Mouse (Mus musculus) right cerebral cortex, adult 18-20 months (tissue): Measurements from ENCODE around the gene Tmub2.
A peak's percentile ranks its signal among the peaks of the same experiment; 100 is the strongest.
"Not testable (repeated sequence)": the region's sequence is repeated elsewhere in the genome, so short reads cannot be mapped to it uniquely, and the experiment has no call there.

Source experiments
- DNase-seq: peaks from one replicate; pipeline ENCODE4 v3.0.0; 2022; ENCODE audit warnings: mixed read lengths

The Tmub2 gene

GRCm38 (mm10) chr11:102279595-102279994 lies 5.1 kb upstream of the Tmub2 start:
- DNase-seq: no peak

GRCm38 (mm10) chr11:102280267-102280666 lies 4.5 kb upstream of the Tmub2 start:
- not testable (repeated sequence) for DNase-seq

- no peak for DNase-seq
Observed at GRCm38 (mm10) chr11:102283922-102284321, 809 bp upstream of the Tmub2 start.

- DNase-seq: no peak
Observed at GRCm38 (mm10) chr11:102285095-102285834, 534 bp downstream of the Tmub2 start.

- no peak for DNase-seq
Observed at GRCm38 (mm10) chr11:102287485-102287884, 2.8 kb downstream of the Tmub2 start.

GRCm38 (mm10) chr11:102288027-102288804 lies 3.5 kb downstream of the Tmub2 start:
- no peak for DNase-seq

GRCm38 (mm10) chr11:102288913-102289312 lies 4.2 kb downstream of the Tmub2 start:
- DNase-seq: no peak

- no peak for DNase-seq
Observed at GRCm38 (mm10) chr11:102289511-102290100, 4.9 kb downstream of the Tmub2 start.

- no peak for DNase-seq
Observed at GRCm38 (mm10) chr11:102290141-102290540, 5.4 kb downstream of the Tmub2 start.

- no peak for DNase-seq
Observed at GRCm38 (mm10) chr11:102291051-102291535, 6.4 kb downstream of the Tmub2 start.

- DNase-seq: no peak
Observed at GRCm38 (mm10) chr11:102293971-102294370, 9.2 kb downstream of the Tmub2 start.

- DNase-seq: no peak
Observed at GRCm38 (mm10) chr11:102294416-102294815, 9.7 kb downstream of the Tmub2 start.

- DNase-seq: peak; percentile 56
Observed at GRCm38 (mm10) chr11:102294887-102295597, 10.3 kb downstream of the Tmub2 start.

- DNase-seq: no peak
Observed at GRCm38 (mm10) chr11:102295598-102296471, 11.1 kb downstream of the Tmub2 start.

GRCm38 (mm10) chr11:102296491-102297472 lies 12.1 kb downstream of the Tmub2 start, which contains the start of gene Atxn7l3:
Gene Atxn7l3, minus strand, starts transcription at chr11:102296631.
- peak; percentile 99 for DNase-seq

- DNase-seq: peak; percentile 46
Observed at GRCm38 (mm10) chr11:102297577-102298556, 13.1 kb downstream of the Tmub2 start.

- no peak for DNase-seq
Observed at GRCm38 (mm10) chr11:102299839-102300238, 15.1 kb downstream of the Tmub2 start.

GRCm38 (mm10) chr11:102304141-102304540 lies 19.4 kb downstream of the Tmub2 start:
- DNase-seq: no peak

- no peak for DNase-seq
Observed at GRCm38 (mm10) chr11:102305359-102305758, 20.6 kb downstream of the Tmub2 start.
